Mouse (Mus musculus) olfactory bulb, adult 2 months (tissue): ENCODE measurements around the gene Gm3415.

Source experiments
- CTCF ChIP-seq: fragments of 200-500 bp; IDR thresholded peaks from 2 replicates; pipeline ENCODE4 v1.5.1; 2012; ENCODE audit warnings: low read depth, mild to moderate bottlenecking, low read length, moderate library complexity; ENCODE audit not compliant: insufficient read depth
- POLR2A ChIP-seq: fragments of 200-500 bp; IDR thresholded peaks from 2 replicates; pipeline ENCODE4 v1.6.1; 2012; ENCODE audit warnings: mild to moderate bottlenecking, low read depth, low read length, moderate library complexity; ENCODE audit not compliant: insufficient read depth

DNA sequence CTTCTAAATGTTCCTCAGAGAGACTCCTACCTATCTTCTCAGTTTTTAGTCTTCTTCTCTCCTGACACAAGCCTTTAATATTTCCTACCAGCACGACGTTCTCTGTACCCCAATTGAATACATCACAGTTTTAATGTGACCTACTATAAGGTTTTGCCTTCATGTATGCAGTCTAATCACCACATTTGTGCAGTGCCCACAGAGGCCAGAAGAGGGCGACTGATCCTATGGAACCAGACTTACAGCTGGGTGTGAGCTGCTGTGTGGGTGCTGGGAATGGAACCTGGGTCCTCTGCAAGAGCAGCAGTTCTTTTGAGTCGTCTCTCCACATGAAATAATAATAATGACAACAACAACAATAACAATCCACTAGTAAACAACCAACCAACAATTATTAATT is 11.1 kb downstream of the Gm3415 start:
- no peak for TF ChIP-seq POLR2A
- TF ChIP-seq CTCF = no peak
